Mouse (Mus musculus) kidney, embryonic 14.5 days (tissue): Measurements from ENCODE around the gene Sox6. TPM values are rescaled to one million over a fixed set of nuclear protein-coding genes. Genes with fewer than 3 reads are reported as not detected.

Experiments
- ATAC-seq: fragments of 200-750 bp; cut with Nextera tagmentation; 2 replicates; pipeline ENCODE4 v1.8.0; 2017; ENCODE audit warnings: moderate number of reproducible peaks, mild to moderate bottlenecking, moderate TSS enrichment, moderate library complexity; ENCODE audit not compliant: low FRiP score, low TSS enrichment
- H3K27ac ChIP-seq: fragments of 300-500 bp; sonication (generic); 2 replicates; pipeline ENCODE4 v1.5.1; 2014; ENCODE audit warnings: low read depth, mild to moderate bottlenecking, low read length, moderate library complexity, mixed read lengths
- H3K27me3 ChIP-seq: fragments of 300-500 bp; sonication (generic); 2 replicates; pipeline ENCODE4 v1.6.1; 2014; ENCODE audit warnings: mild to moderate bottlenecking, low read length; ENCODE audit not compliant: control insufficient read depth, insufficient read depth
- H3K36me3 ChIP-seq: fragments of 300-500 bp; sonication (generic); 2 replicates; pipeline ENCODE4 v1.6.1; 2014; ENCODE audit warnings: low read length, mixed read lengths; ENCODE audit not compliant: control insufficient read depth, insufficient read depth
- H3K4me1 ChIP-seq: fragments of 300-500 bp; sonication (generic); 2 replicates; pipeline ENCODE4 v1.6.1; 2014; ENCODE audit warnings: low read length, mixed read lengths; ENCODE audit not compliant: control insufficient read depth, insufficient read depth
- H3K4me2 ChIP-seq: fragments of 300-500 bp; sonication (generic); replicated peaks from 2 replicates; pipeline ENCODE4 v1.6.1; 2014; ENCODE audit warnings: low read depth, mild to moderate bottlenecking, low read length
- H3K4me3 ChIP-seq: fragments of 300-500 bp; sonication (generic); 2 replicates; pipeline ENCODE4 v1.5.1; 2014; ENCODE audit warnings: mild to moderate bottlenecking, low read length
- H3K9ac ChIP-seq: fragments of 300-500 bp; sonication (generic); 2 replicates; pipeline ENCODE4 v1.6.1; 2014; ENCODE audit warnings: low read depth, mild to moderate bottlenecking, low read length, moderate library complexity
- H3K9me3 ChIP-seq: fragments of 300-500 bp; sonication (generic); 2 replicates; pipeline ENCODE4 v1.6.1; 2016; ENCODE audit warnings: low read length; ENCODE audit not compliant: control insufficient read depth
- WGBS: fragments of 180-500 bp; shearing (Covaris S2); extraction: QIAGEN DNeasy Blood & Tissue Kit; methylation state at CpG from one replicate; pipeline ENCODE4 v1.1.7; 2014; 5-methylcytosine and 5-hydroxymethylcytosine counted together
- polyA plus RNA-seq: library from polyadenylated mRNA; unstranded; fragments of >200 nt; fragmentation: Nextera tagmentation; extraction: Ambion mirVana; gene quantifications from 2 replicates; pipeline ENCODE4 v1.2.1, GENCODE M21; 2014

Sox6 gene
- polyA plus RNA-seq, 1 experiment from 2014 or later: 15.1 TPM

DNA sequence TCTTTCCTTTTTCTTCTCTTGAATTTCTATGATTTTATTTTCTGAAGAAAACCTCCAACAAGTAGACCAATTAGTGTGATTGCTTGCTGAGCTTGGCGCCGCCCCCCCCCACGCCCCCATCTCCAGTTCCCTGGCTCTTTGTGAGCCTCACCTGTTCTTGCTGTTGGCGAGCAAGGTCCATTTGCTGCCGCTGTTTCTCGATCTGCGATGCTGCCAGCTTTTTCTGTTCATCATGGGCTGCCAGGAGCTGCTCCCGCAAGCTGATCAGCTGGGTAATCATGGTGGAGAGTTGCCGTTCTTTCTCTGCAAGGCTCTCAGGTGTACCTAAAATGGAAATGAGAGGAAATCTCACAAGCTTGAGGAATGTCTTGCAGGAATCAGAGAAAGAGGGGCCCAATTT is 376.5 kb downstream of the Sox6 start:
- Histone ChIP-seq H3K9ac (no peak overlapping the region), H3K9me3 (no peaks in the 10 kb centered on the region), H3K4me3 (no peak overlapping the region), H3K4me1 (peaks cover 6% of the 10 kb centered on the region; the same call in 1 of the 2 replicates), H3K27me3 (peaks cover 2% of the 10 kb centered on the region; the same call in 1 of the 2 replicates), H3K4me2 (no peak overlapping the region), H3K36me3 (no peaks in the 10 kb centered on the region), H3K27ac (no peak overlapping the region)
- no peak for ATAC-seq
- WGBS: 88% methylated on average over 9 of the region's 9 CpGs

DNA sequence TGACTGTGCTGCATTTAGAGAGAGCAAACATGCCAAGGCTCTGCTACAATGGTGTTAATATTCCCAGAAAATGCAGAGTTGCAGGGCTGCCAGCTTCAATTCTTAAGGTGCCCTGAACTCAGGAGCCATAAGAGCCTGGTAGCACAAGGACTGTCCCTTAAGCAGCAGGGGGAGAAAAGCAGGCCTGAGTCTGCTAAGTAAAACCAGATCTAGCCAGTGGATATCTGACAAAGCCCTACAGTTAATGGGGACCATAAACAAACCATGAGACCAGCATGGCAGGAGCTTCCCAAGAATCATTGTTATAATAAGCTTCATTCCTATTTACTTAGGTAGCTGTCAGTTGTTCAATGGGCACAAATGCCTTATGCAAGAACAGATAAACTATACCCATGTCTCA is 391.9 kb downstream of the Sox6 start:
- no peaks in the 10 kb centered on the region for H3K27me3 ChIP-seq
- H3K9me3 ChIP-seq: no peaks in the 10 kb centered on the region
- H3K4me3 ChIP-seq: no peak overlapping the region
- H3K9ac ChIP-seq: no peak overlapping the region
- H3K36me3 ChIP-seq: no peaks in the 10 kb centered on the region
- ATAC-seq: no peak
- no peak overlapping the region for H3K27ac ChIP-seq
- H3K4me2 ChIP-seq: no peak overlapping the region
- H3K4me1 ChIP-seq: no peaks in the 10 kb centered on the region

DNA sequence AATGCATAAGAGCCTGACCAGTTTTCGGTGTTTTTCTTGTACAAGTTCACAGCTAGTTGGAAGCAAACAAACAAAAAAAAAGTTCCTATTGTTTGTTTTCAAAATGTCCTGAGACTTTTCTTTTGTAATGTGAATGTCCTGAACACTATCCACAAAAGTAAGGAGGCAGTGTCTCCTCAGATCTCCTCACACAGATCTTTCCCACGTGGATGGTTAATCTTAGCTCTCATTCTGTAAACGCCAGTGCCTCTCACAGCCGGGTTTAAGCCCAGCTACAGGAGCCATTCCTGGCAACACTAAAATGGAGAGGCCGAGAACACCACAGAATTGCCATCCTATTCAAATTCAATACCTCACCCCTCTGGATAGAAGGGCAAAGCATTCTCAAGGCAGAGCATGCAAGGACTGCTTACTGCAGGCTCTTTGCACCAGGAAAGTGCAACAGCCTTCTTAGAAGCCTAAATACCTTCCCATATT is 392.6 kb downstream of the Sox6 start:
- Histone ChIP-seq H3K4me1 (no peaks in the 10 kb centered on the region), H3K27ac (no peak overlapping the region), H3K9me3 (no peaks in the 10 kb centered on the region), H3K27me3 (no peaks in the 10 kb centered on the region), H3K4me2 (no peak overlapping the region), H3K4me3 (no peak overlapping the region), H3K36me3 (no peaks in the 10 kb centered on the region), H3K9ac (no peak overlapping the region)
- WGBS: 34% methylated on average over 5 of the region's 5 CpGs
- ATAC-seq: no peak

DNA sequence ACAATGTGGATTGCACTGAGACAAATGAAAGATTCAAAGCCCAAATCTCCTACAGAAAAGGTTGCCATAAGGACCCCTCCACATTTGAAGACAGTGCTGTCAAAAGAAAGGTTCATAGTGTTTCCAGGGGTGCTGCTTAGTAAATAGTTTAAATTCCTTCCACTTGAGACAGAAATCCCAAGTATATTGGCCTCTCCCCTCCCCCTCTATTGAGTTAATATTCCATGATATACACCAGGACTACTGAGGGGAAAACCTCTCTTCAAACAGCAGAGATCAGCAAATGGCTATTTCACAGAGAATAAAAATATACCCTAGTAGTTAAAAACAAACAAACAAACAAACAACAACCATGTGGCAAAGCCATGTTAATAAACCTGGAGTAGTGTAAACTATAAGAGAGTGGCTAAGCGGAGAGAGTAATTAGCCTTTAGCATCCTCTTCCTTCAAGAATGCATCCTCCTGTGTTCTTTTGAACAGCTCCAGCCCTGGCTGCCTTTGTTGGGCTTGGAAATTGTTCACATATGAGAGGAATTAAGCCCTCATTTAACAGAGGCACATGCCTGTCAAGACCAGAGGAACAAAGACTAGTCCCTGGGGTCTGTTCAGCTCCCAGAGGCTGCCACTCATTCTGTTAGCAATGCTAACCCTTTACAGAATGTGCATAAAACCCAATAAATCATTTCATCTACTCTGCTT is 393.2 kb downstream of the Sox6 start:
- Histone ChIP-seq H3K27ac (no peak overlapping the region), H3K27me3 (no peaks in the 10 kb centered on the region), H3K4me3 (no peak overlapping the region), H3K4me1 (no peaks in the 10 kb centered on the region), H3K4me2 (no peak overlapping the region), H3K9ac (no peak overlapping the region), H3K9me3 (no peaks in the 10 kb centered on the region), H3K36me3 (no peaks in the 10 kb centered on the region)
- ATAC-seq: no peak
- 63% methylated on average over 1 of the region's 1 CpGs for WGBS

DNA sequence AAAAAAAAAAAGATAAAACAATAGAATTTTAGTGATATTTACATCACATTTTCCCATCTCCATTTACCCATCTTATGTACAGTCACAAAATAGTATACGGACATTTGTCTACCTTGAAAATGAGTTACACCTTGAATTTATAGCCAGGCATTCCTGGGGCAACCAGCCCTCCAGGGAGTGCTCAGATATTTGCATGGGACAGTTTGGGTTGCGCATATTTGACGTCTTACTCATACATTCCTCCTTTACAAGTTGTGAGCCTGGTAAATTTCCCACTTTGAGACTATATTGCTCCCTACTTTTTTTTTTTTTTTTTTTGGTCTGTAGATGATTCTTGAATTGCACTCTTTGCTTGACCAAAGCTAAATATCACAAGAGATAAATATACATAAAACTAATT is 407.9 kb downstream of the Sox6 start:
- no peaks in the 10 kb centered on the region for H3K4me1 ChIP-seq
- WGBS: 68% methylated on average over 3 of the region's 3 CpGs
- no peaks in the 10 kb centered on the region for H3K27me3 ChIP-seq
- H3K4me3 ChIP-seq: no peak overlapping the region
- H3K27ac ChIP-seq: no peak overlapping the region
- no peak overlapping the region for H3K9ac ChIP-seq
- no peak overlapping the region for H3K4me2 ChIP-seq
- no peaks in the 10 kb centered on the region for H3K36me3 ChIP-seq
- H3K9me3 ChIP-seq: no peaks in the 10 kb centered on the region
- no peak for ATAC-seq

DNA sequence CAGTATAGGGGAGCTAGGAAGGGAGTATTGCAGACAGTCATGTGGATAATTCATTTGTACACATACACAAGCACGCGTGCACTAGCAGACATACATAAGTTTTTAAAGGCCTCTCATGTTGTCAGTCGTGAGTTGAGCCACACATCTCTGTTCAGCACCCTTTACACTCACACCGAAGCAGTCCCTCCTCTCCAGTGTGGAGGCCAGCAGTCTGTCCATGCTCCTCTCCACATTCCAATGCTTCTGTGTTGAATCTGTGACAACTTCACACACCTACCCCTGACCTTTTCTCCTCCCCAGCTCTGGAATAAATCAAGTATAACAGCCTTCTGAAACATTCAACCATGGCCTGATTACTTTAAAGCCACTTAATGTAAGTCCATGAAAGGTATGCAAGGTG is 408.3 kb downstream of the Sox6 start:
- ATAC-seq: no peak
- Histone ChIP-seq H3K4me1 (0 out of 2 replicates have a peak, but pooled peaks cover under 1% of the 10 kb centered on the region), H3K4me3 (no peak overlapping the region), H3K27me3 (no peaks in the 10 kb centered on the region), H3K9me3 (no peaks in the 10 kb centered on the region), H3K9ac (no peak overlapping the region), H3K4me2 (no peak overlapping the region), H3K27ac (no peak overlapping the region), H3K36me3 (no peaks in the 10 kb centered on the region)
- whole genome bisulfite sequencing: 69% methylated on average over 4 of the region's 4 CpGs

DNA sequence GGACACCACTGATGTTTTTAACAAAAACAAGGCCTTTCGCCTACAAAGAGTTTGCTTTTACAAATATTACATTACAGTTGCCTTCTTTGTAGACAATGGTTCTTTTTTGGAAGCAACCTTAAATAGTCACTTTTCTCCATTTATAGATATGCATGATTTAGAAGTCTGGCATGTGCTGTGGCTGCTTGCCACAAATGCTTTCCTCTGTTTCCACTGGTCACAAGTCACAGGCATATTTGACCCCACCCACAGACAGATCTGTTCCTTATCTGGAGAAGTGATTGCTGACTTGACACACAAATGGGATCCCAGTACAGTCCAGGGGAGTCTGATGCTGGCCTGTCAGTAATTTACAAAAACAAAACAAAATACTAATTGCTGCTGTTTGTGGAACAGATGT is 409.8 kb downstream of the Sox6 start:
- H3K27ac ChIP-seq: no peak overlapping the region
- ATAC-seq: no peak
- 0 out of 2 replicates have a peak, but pooled peaks cover 12% of the 10 kb centered on the region for H3K4me1 ChIP-seq
- H3K9ac ChIP-seq: no peak overlapping the region
- H3K4me3 ChIP-seq: no peak overlapping the region
- 79% methylated on average over 1 of the region's 1 CpGs for WGBS
- H3K27me3 ChIP-seq: no peaks in the 10 kb centered on the region
- H3K4me2 ChIP-seq: no peak overlapping the region
- no peaks in the 10 kb centered on the region for H3K36me3 ChIP-seq
- no peaks in the 10 kb centered on the region for H3K9me3 ChIP-seq

DNA sequence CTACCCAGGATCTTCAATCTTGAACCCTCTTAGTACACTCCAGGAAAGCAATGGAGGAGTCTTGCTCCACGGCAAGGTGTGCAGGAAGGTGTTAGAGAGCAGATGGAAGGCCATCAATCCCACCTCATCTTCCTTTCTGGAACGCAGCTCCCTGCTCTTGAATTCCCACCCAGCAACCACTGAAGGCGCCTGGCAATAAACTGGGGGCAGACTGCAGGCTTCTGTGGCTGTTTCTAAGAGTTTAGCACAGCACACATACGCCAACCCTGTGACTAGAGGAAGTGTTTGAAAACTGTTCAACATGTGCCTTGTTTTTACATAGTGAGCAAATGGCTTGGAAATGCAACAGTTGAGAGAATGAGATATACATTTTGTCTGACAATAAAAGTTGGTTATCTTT is 412.6 kb downstream of the Sox6 start:
- Histone ChIP-seq H3K9me3 (no peaks in the 10 kb centered on the region), H3K36me3 (no peaks in the 10 kb centered on the region), H3K4me2 (no peak overlapping the region), H3K4me1 (0 out of 2 replicates have a peak, but pooled peaks cover 12% of the 10 kb centered on the region), H3K27me3 (no peaks in the 10 kb centered on the region), H3K4me3 (no peak overlapping the region), H3K27ac (no peak overlapping the region), H3K9ac (no peak overlapping the region)
- 50% methylated on average over 4 of the region's 4 CpGs for WGBS
- ATAC-seq: no peak

DNA sequence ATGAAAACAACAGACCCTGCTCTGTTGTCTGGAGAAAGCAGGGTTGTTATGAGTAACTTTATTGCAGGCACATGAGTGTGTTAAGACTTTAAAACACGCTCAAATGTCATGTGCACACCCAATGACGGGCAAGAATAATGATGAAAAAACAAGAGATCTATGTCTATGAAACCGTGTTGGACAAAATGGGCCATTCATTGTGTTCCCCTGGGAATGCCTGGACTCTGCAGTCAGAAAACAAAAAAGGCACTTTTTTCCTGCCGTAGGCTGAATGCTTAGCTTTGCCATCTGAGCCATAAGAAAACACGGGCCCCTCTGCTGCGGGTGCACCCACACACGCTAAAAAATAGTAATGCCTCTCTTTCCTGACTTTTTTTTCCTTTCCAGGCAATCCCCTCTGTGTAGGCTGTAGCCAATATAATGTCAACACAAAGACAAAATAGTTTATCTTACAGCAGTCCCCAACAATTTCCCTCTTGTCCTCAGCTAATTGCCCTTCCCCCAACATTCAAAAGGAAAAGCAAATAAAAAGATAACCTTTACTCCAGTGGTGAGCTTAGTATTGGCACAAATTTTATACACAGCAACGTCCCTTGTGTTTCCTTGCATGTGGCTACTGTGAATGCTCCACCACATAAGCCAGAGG is 413.6 kb downstream of the Sox6 start:
- H3K27ac ChIP-seq: no peak overlapping the region
- H3K4me1 ChIP-seq: 0 out of 2 replicates have a peak, but pooled peaks cover 12% of the 10 kb centered on the region
- ATAC-seq: no peak
- no peaks in the 10 kb centered on the region for H3K9me3 ChIP-seq
- no peaks in the 10 kb centered on the region for H3K27me3 ChIP-seq
- H3K4me2 ChIP-seq: no peak overlapping the region
- H3K36me3 ChIP-seq: no peaks in the 10 kb centered on the region
- 14% methylated on average over 8 of the region's 8 CpGs for WGBS
- H3K9ac ChIP-seq: no peak overlapping the region
- no peak overlapping the region for H3K4me3 ChIP-seq
